Mouse (Mus musculus) mouse trophoblast stem cell (cell line): ENCODE measurements around the gene Snx6.
"Not testable (repeated sequence)": the region's sequence is repeated elsewhere in the genome, so short reads cannot be mapped to it uniquely, and the experiment has no call there.

Experiments used
- in situ Hi-C, 2 experiments: fragments of 300-500 bp; cut with MseI, MboI; formaldehyde crosslinking; loops; 2 replicates in 1 of 2; 3 replicates in 1 of 2; pipeline ENCODE4 v1.15.1; 2025

The Snx6 gene

GRCm38 (mm10) chr12:54803531-54803930 is 8.0 kb upstream of the Snx6 start:
- in situ Hi-C loops: no loop called here

GRCm38 (mm10) chr12:54796516-54797195 is 1.2 kb upstream of the Snx6 start:
- in situ Hi-C loops: no loop called here

GRCm38 (mm10) chr12:54794392-54794791 is 1.1 kb downstream of the Snx6 start:
- in situ Hi-C loops: no loop called here

GRCm38 (mm10) chr12:54791465-54791864 is 4.0 kb downstream of the Snx6 start:
- in situ Hi-C loops: no loop called here

- in situ Hi-C loops: no loop called here
Observed at GRCm38 (mm10) chr12:54789346-54790143, 6.0 kb downstream of the Snx6 start.

GRCm38 (mm10) chr12:54763624-54764023 is 31.9 kb downstream of the Snx6 start:
- in situ Hi-C loops: no loop called here

- in situ Hi-C loops: no loop called here
Observed at GRCm38 (mm10) chr12:54760676-54761075, 34.8 kb downstream of the Snx6 start.

GRCm38 (mm10) chr12:54758846-54759245 is 36.7 kb downstream of the Snx6 start:
- in situ Hi-C loops: no loop called here

GRCm38 (mm10) chr12:54748647-54749046 is 46.9 kb downstream of the Snx6 start:
- in situ Hi-C loops: no loop called here

- in situ Hi-C loops: not testable (repeated sequence)
Observed at GRCm38 (mm10) chr12:54738661-54739243, 56.8 kb downstream of the Snx6 start.

GRCm38 (mm10) chr12:54737891-54738660 is 57.4 kb downstream of the Snx6 start:
- in situ Hi-C loops: not testable (repeated sequence)

- in situ Hi-C loops: not testable (repeated sequence)
Observed at GRCm38 (mm10) chr12:54734307-54735131, 61.0 kb downstream of the Snx6 start.

- in situ Hi-C loops: not testable (repeated sequence)
Observed at GRCm38 (mm10) chr12:54729140-54730059, 66.1 kb downstream of the Snx6 start.

GRCm38 (mm10) chr12:54718871-54719786 is 76.4 kb downstream of the Snx6 start:
- in situ Hi-C loops: not testable (repeated sequence)

- in situ Hi-C loops: not testable (repeated sequence)
Observed at GRCm38 (mm10) chr12:54717516-54717915, 78.0 kb downstream of the Snx6 start.

- in situ Hi-C loops: not testable (repeated sequence)
Observed at GRCm38 (mm10) chr12:54713822-54714626, 81.5 kb downstream of the Snx6 start.

- in situ Hi-C loops: not testable (repeated sequence)
Observed at GRCm38 (mm10) chr12:54710494-54710879, 85.0 kb downstream of the Snx6 start.
